Comparison of ENCODE assay signal across 8 mouse cellular contexts in genomic region chr11:87762702-87763385, GRCm38 (mm10). TPM values are rescaled to one million over a fixed set of nuclear protein-coding genes. Genes with fewer than 3 reads are reported as not detected.
DNase-seq lines count a peak whose midpoint lies in the region; ATAC-seq and TF ChIP-seq lines count a peak whose summit lies in the region.

No protein-coding gene starts in this region.

- H3K27ac ChIP-seq in cerebellum, adult 2 months (ENCODE audit: insufficient read depth, low read length) = peak overlapping the region; percentile 74
- H3K27ac ChIP-seq in stomach, embryonic 14.5 days (ENCODE audit: low read length) = no peak overlapping the region
- H3K27ac ChIP-seq in stomach, postnatal 0 days (replicated peaks) = no peak overlapping the region
- H3K27ac ChIP-seq in liver, embryonic 16.5 days (ENCODE audit: low read length) = no peak overlapping the region

- H3K4me3 ChIP-seq in cerebellum, adult 2 months (replicated peaks; ENCODE audit: insufficient read depth, low read depth, low read length) = peak overlapping the region; percentile 85
- H3K4me3 ChIP-seq in stomach, embryonic 14.5 days (ENCODE audit: low read depth, low read length) = peak overlapping the region; percentile 44; the same call in 1 of the 2 replicates
- no peak overlapping the region for H3K4me3 ChIP-seq in stomach, postnatal 0 days (ENCODE audit: low read depth, low read length)
- H3K4me3 ChIP-seq in liver, embryonic 16.5 days (ENCODE audit: low read depth, low read length) = no peak overlapping the region

- TF ChIP-seq POLR2A in cerebellum, adult 2 months (IDR thresholded peaks at IDR 0.05; ENCODE audit: borderline replicate concordance, insufficient read depth, low read length) = 0 out of 2 replicates have a peak, but pooled peaks have one; percentile 18

- TF ChIP-seq EP300 in stomach, postnatal 0 days (optimal IDR thresholded peaks at IDR 0.05) = no peak

- no peaks in the 10 kb centered on the region for H3K9me3 ChIP-seq in stomach, embryonic 14.5 days (ENCODE audit: control insufficient read depth, low read depth, low read length)
- no peaks in the 10 kb centered on the region for H3K9me3 ChIP-seq in stomach, postnatal 0 days (ENCODE audit: control insufficient read depth, low read length)
- no peaks in the 10 kb centered on the region for H3K9me3 ChIP-seq in liver, embryonic 16.5 days (replicated peaks; ENCODE audit: control insufficient read depth, low read length)

- H3K36me3 ChIP-seq in stomach, embryonic 14.5 days (ENCODE audit: control insufficient read depth, insufficient read depth, low read length) = no peaks in the 10 kb centered on the region
- H3K36me3 ChIP-seq in stomach, postnatal 0 days (ENCODE audit: control insufficient read depth, insufficient read depth, low read length) = no peaks in the 10 kb centered on the region
- H3K36me3 ChIP-seq in liver, embryonic 16.5 days (ENCODE audit: control insufficient read depth, insufficient read depth) = peaks cover 4% of the 10 kb centered on the region

- 5% methylated on average over 12 of the region's 12 CpGs for WGBS in cerebellum, adult 2 months
- WGBS in stomach, embryonic 14.5 days = 55% methylated on average over 12 of the region's 12 CpGs
- WGBS in stomach, postnatal 0 days = 54% methylated on average over 12 of the region's 12 CpGs
- 63% methylated on average over 12 of the region's 12 CpGs for WGBS in liver, embryonic 16.5 days (ENCODE audit: insufficient replicate concordance)

- no peaks in the 10 kb centered on the region for H3K27me3 ChIP-seq in cerebellum, adult 2 months (ENCODE audit: control insufficient read depth, insufficient read depth, low read length)
- peaks cover 44% of the 10 kb centered on the region for H3K27me3 ChIP-seq in stomach, embryonic 14.5 days (ENCODE audit: control insufficient read depth, insufficient read depth, low read length)
- peaks cover 11% of the 10 kb centered on the region; the same call in 1 of the 2 replicates for H3K27me3 ChIP-seq in stomach, postnatal 0 days (ENCODE audit: control insufficient read depth, insufficient read depth, low read length)
- H3K27me3 ChIP-seq in liver, embryonic 16.5 days (ENCODE audit: control insufficient read depth, insufficient read depth, low read depth, low read length) = peaks cover 57% of the 10 kb centered on the region

- peak in 1 of 2 experiments; percentile 65 for DNase-seq in cerebellum, adult 2 months
- no peak for DNase-seq in cerebellum, adult 8-10 months
- DNase-seq in stomach, postnatal 0 days (ENCODE audit: low spot score) = no peak
- no peak for DNase-seq in thymus, postnatal 0 days (ENCODE audit: low spot score)
- DNase-seq in thymus, postnatal 14 days = no peak
- no peak for DNase-seq in kidney, postnatal 10 days

- H3K4me1 ChIP-seq in cerebellum, adult 2 months (ENCODE audit: control insufficient read depth, insufficient read depth, low read length) = peaks cover 3% of the 10 kb centered on the region; the same call in 1 of the 2 replicates
- peaks cover 15% of the 10 kb centered on the region; the same call in 1 of the 2 replicates for H3K4me1 ChIP-seq in stomach, embryonic 14.5 days (ENCODE audit: control insufficient read depth, insufficient read depth, low read length)
- peaks cover 2% of the 10 kb centered on the region; the same call in 1 of the 2 replicates for H3K4me1 ChIP-seq in stomach, postnatal 0 days (replicated peaks; ENCODE audit: control insufficient read depth, insufficient read depth)
- H3K4me1 ChIP-seq in liver, embryonic 16.5 days (ENCODE audit: control insufficient read depth, low read depth, low read length) = peaks cover 22% of the 10 kb centered on the region

- H3K9ac ChIP-seq in stomach, embryonic 14.5 days (replicated peaks; ENCODE audit: low read depth, low read length) = no peak overlapping the region
- H3K9ac ChIP-seq in stomach, postnatal 0 days (ENCODE audit: low read length) = no peak overlapping the region
- no peak overlapping the region for H3K9ac ChIP-seq in liver, embryonic 16.5 days (ENCODE audit: low read depth, low read length)

- no peak for TF ChIP-seq CTCF in cerebellum, adult 2 months (IDR thresholded peaks at IDR 0.05; ENCODE audit: borderline replicate concordance, insufficient read depth, low read depth, low read length)
- TF ChIP-seq CTCF in stomach, postnatal 0 days (IDR thresholded peaks at IDR 0.05; ENCODE audit: low read depth) = no peak

- H3K4me2 ChIP-seq in stomach, embryonic 14.5 days (replicated peaks; ENCODE audit: low read depth, low read length) = no peak overlapping the region
- H3K4me2 ChIP-seq in stomach, postnatal 0 days (replicated peaks; ENCODE audit: low read depth) = no peak overlapping the region; the same call in 1 of the 2 replicates
- H3K4me2 ChIP-seq in liver, embryonic 16.5 days (ENCODE audit: low read depth, low read length) = 0 out of 2 replicates have a peak overlapping the region, but pooled peaks have one; percentile 58

- ATAC-seq in stomach, embryonic 14.5 days (ENCODE audit: insufficient number of reproducible peaks, insufficient read depth, low FRiP score, low read depth) = no peak
- ATAC-seq in stomach, postnatal 0 days (ENCODE audit: low FRiP score, low TSS enrichment) = no peak
- ATAC-seq in liver, embryonic 16.5 days (ENCODE audit: low read depth) = no peak

RNA-seq across cellular contexts. Expression of gene Tspoap1, which starts 2.5 kb away (rescaled TPM):
- polyA plus RNA-seq in cerebellum, adult 2 months (2012; rRNA removed) = 198 TPM in 2 replicates
- polyA plus RNA-seq in stomach, embryonic 14.5 days (2014; fragmentation: Nextera tagmentation; extraction: Ambion mirVana) = 3.1 TPM in 2 replicates
- polyA plus RNA-seq in stomach, postnatal 0 days (2015; fragmentation: Nextera tagmentation; extraction: Ambion mirVana) = 0.56 and 0.70 TPM in 2 replicates
- 1.7 and 2.7 TPM in 2 replicates for polyA plus RNA-seq in liver, embryonic 16.5 days (2015; fragmentation: Nextera tagmentation; extraction: Ambion mirVana)
- polyA plus RNA-seq in thymus, postnatal 0 days (2015; fragmentation: Nextera tagmentation; extraction: Ambion mirVana) = 2.6 and 4.0 TPM in 2 replicates

RNA-seq across cellular contexts. Expression of gene Supt4a, which starts 25.5 kb away (rescaled TPM):
- polyA plus RNA-seq in cerebellum, adult 2 months (2012; rRNA removed) = 155 and 158 TPM in 2 replicates
- 133 and 151 TPM in 2 replicates for polyA plus RNA-seq in stomach, embryonic 14.5 days (2014; fragmentation: Nextera tagmentation; extraction: Ambion mirVana)
- 119 and 121 TPM in 2 replicates for polyA plus RNA-seq in stomach, postnatal 0 days (2015; fragmentation: Nextera tagmentation; extraction: Ambion mirVana)
- polyA plus RNA-seq in liver, embryonic 16.5 days (2015; fragmentation: Nextera tagmentation; extraction: Ambion mirVana) = 180 and 196 TPM in 2 replicates
- 425 and 454 TPM in 2 replicates for polyA plus RNA-seq in thymus, postnatal 0 days (2015; fragmentation: Nextera tagmentation; extraction: Ambion mirVana)

RNA-seq across cellular contexts. Expression of gene Mpo, which starts 30.5 kb away (rescaled TPM):
- 0.08 and 0.11 TPM in 2 replicates for polyA plus RNA-seq in cerebellum, adult 2 months (2012; rRNA removed)
- polyA plus RNA-seq in stomach, embryonic 14.5 days (2014; fragmentation: Nextera tagmentation; extraction: Ambion mirVana) = 2.5 and 5.0 TPM in 2 replicates
- 0.52 and 0.74 TPM in 2 replicates for polyA plus RNA-seq in stomach, postnatal 0 days (2015; fragmentation: Nextera tagmentation; extraction: Ambion mirVana)
- polyA plus RNA-seq in liver, embryonic 16.5 days (2015; fragmentation: Nextera tagmentation; extraction: Ambion mirVana) = 420 and 425 TPM in 2 replicates
- polyA plus RNA-seq in thymus, postnatal 0 days (2015; fragmentation: Nextera tagmentation; extraction: Ambion mirVana) = 5.0 and 6.2 TPM in 2 replicates

Comparison
In these comparisons a context has a peak if more than half of its experiments do, and no peak if none do; other contexts are left out.
1. H3K4me3 ChIP-seq: peak in cerebellum, adult 2 months (single experiment) and stomach, embryonic 14.5 days (single experiment); none in stomach, postnatal 0 days (single experiment) and liver, embryonic 16.5 days (single experiment).
2. RNA of gene Tspoap1, which starts 2.5 kb away (polyA plus RNA-seq): 198 TPM in cerebellum, adult 2 months; 2.6 to 4.0 TPM in thymus, postnatal 0 days, 3.1 TPM in stomach, embryonic 14.5 days, 1.7 to 2.7 TPM in liver, embryonic 16.5 days and 0.56 to 0.70 TPM in stomach, postnatal 0 days; every median in the first group is over 10 times any median in the second.
3. RNA of gene Mpo, which starts 30.5 kb away (polyA plus RNA-seq): 420 to 425 TPM in liver, embryonic 16.5 days; 2.5 to 5.0 TPM in stomach, embryonic 14.5 days, 5.0 to 6.2 TPM in thymus, postnatal 0 days, 0.52 to 0.74 TPM in stomach, postnatal 0 days and 0.08 to 0.11 TPM in cerebellum, adult 2 months; every median in the first group is over 10 times any median in the second.